Mouse (Mus musculus): Measurements from ENCODE around the gene Ankfy1. TPM values are rescaled to one million over a fixed set of nuclear protein-coding genes. Genes with fewer than 3 reads are reported as not detected.

Gene Ankfy1
- total and polyA plus RNA-seq, 2 experiments from 2014 or later: 7.6 to 31.0 TPM

DNA sequence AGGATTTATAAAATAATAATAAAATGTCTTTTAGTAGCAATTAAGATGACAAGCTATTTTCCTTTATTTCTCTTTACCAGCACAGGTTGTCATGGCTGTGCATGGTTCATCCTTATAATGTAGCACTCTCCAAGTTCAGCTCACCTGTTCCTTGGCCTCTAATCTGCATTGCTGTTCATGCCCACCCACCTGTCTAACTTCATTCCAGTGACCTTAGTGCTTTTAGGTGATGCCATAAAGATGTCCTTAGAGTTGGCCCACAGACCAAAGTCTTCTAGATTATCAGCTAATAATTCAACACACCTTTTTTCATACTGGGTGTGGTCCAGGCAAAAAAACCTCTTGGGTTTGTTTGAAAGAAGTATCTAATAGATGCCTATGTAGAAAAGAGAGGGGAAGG is 111.4 kb downstream of the Ankfy1 start:
- Histone ChIP-seq H3K4me3 (ENCODE audit: low read depth, low read length) (no peak overlapping the region), H3K36me3 (replicated peaks; ENCODE audit: control insufficient read depth, insufficient read depth, low read length) (no peaks in the 10 kb centered on the region), H3K9ac (replicated peaks; ENCODE audit: low read depth, low read length) (no peak overlapping the region), H3K9me3 (replicated peaks; ENCODE audit: control insufficient read depth, low read length) (no peaks in the 10 kb centered on the region), H3K4me1 (ENCODE audit: control insufficient read depth, insufficient read depth) (peaks cover 48% of the 10 kb centered on the region), H3K27ac (ENCODE audit: low read depth) (no peak overlapping the region), H3K27me3 (ENCODE audit: control insufficient read depth, insufficient read depth, low read length) (no peaks in the 10 kb centered on the region), H3K4me2 (ENCODE audit: low read depth, low read length) (no peak overlapping the region)
- ATAC-seq (ENCODE audit: insufficient read depth, low read depth): no peak
- no peak for TF ChIP-seq EP300 (IDR thresholded peaks at IDR 0.05; ENCODE audit: low read depth)
- no peak for TF ChIP-seq CTCF (IDR thresholded peaks at IDR 0.05; ENCODE audit: low read depth)
- DNase-seq (ENCODE audit: low spot score): no peak

DNA sequence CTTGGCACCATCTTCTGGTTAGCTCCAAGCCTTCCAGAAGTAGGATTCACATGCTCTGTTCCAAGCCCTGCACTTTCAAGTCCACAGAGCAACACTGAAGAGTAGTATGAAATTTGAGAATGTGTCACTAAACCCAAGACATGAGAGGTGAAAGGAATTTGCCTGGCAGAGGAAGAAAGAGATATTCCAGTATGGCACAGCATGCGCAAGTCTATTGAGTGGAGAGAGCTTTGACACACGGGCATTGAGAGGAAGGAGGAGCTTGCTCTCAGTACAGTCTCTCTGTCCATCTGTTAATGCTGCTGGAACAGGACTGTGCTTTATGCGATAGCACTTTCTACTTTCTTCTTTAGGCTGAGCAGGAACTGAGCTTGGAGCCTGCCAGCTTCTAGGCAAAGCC is 113.2 kb downstream of the Ankfy1 start:
- H3K4me2 ChIP-seq (ENCODE audit: low read depth, low read length): peak overlapping the region; percentile 13; the same call in 1 of the 2 replicates

DNA sequence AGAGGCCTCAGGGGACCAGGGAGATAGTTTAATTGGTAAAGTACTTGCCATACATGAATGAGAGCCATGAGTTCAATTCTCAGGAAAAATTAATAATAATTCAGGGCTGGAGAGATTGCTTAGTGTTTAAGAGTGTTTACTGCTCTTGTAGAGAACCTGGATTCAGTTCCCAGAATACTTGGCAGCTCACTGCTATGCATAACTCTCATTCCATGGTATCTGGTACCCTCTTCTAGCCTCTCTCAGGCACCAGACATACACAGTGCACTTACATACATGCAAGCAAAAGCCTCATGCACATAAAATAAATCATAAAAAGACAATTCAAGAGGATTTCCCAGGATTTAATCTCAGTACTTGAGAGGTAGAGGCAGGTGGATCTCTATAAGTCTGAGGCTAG is 114.8 kb downstream of the Ankfy1 start:
- Histone ChIP-seq H3K4me3 (ENCODE audit: low read depth, low read length) (no peak overlapping the region), H3K9ac (replicated peaks; ENCODE audit: low read depth, low read length) (no peak overlapping the region), H3K4me2 (ENCODE audit: low read depth, low read length) (peak overlapping the region; percentile 8; the same call in 1 of the 2 replicates), H3K9me3 (replicated peaks; ENCODE audit: control insufficient read depth, low read length) (no peaks in the 10 kb centered on the region), H3K36me3 (replicated peaks; ENCODE audit: control insufficient read depth, insufficient read depth, low read length) (no peaks in the 10 kb centered on the region), H3K27me3 (ENCODE audit: control insufficient read depth, insufficient read depth, low read length) (no peaks in the 10 kb centered on the region), H3K4me1 (ENCODE audit: control insufficient read depth, insufficient read depth) (peaks cover 46% of the 10 kb centered on the region), H3K27ac (ENCODE audit: low read depth) (peak overlapping the region; percentile 44)
- no peak for DNase-seq (ENCODE audit: low spot score)
- peak; percentile 63 for ATAC-seq (ENCODE audit: insufficient read depth, low read depth)
- no peak for TF ChIP-seq CTCF (IDR thresholded peaks at IDR 0.05; ENCODE audit: low read depth)
- TF ChIP-seq EP300 (IDR thresholded peaks at IDR 0.05; ENCODE audit: low read depth): no peak

More for the DNA sequence above, 113.2 kb downstream of the Ankfy1 start:
- no peaks in the 10 kb centered on the region for H3K27me3 ChIP-seq (ENCODE audit: control insufficient read depth, insufficient read depth, low read length)
- no peak overlapping the region for H3K4me3 ChIP-seq (ENCODE audit: low read depth, low read length)
- H3K27ac ChIP-seq (ENCODE audit: low read depth): peak overlapping the region; percentile 68
- peak; percentile 71 for ATAC-seq (ENCODE audit: insufficient read depth, low read depth)
- H3K36me3 ChIP-seq (replicated peaks; ENCODE audit: control insufficient read depth, insufficient read depth, low read length): no peaks in the 10 kb centered on the region
- no peaks in the 10 kb centered on the region for H3K9me3 ChIP-seq (replicated peaks; ENCODE audit: control insufficient read depth, low read length)
- no peak overlapping the region for H3K9ac ChIP-seq (replicated peaks; ENCODE audit: low read depth, low read length)
- DNase-seq (ENCODE audit: low spot score): peak; percentile 74
- peaks cover 46% of the 10 kb centered on the region for H3K4me1 ChIP-seq (ENCODE audit: control insufficient read depth, insufficient read depth)
- 37% methylated on average over 3 of the region's 3 CpGs for WGBS
- TF ChIP-seq EP300 (IDR thresholded peaks at IDR 0.05; ENCODE audit: low read depth): no peak
- TF ChIP-seq CTCF (IDR thresholded peaks at IDR 0.05; ENCODE audit: low read depth): no peak

DNA sequence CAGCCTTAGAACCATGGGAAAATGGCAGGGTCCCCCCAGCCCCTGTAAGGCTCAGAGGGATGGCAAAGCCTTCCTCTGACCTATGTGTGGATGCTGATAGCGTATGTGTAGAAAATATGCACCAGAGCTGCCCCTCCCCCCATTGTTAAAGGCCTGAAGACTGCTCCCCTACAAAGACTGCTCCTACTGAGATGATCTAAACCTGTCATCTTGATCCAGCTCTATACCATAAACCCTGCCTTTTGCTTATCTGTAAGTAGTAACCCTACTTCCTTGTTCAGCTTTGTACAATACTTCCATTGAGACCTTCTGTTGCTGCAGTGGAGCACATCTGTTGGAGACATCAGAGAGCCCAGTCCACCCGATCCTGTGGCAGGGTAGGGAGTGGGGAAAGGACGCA is 115.4 kb downstream of the Ankfy1 start:
- H3K4me3 ChIP-seq (ENCODE audit: low read depth, low read length): no peak overlapping the region
- no peaks in the 10 kb centered on the region for H3K9me3 ChIP-seq (replicated peaks; ENCODE audit: control insufficient read depth, low read length)
- H3K27ac ChIP-seq (ENCODE audit: low read depth): no peak overlapping the region
- no peaks in the 10 kb centered on the region for H3K27me3 ChIP-seq (ENCODE audit: control insufficient read depth, insufficient read depth, low read length)
- no peak for DNase-seq (ENCODE audit: low spot score)
- no peak overlapping the region for H3K9ac ChIP-seq (replicated peaks; ENCODE audit: low read depth, low read length)
- WGBS: 74% methylated on average over 3 of the region's 3 CpGs
- no peak overlapping the region for H3K4me2 ChIP-seq (ENCODE audit: low read depth, low read length)
- peaks cover 46% of the 10 kb centered on the region for H3K4me1 ChIP-seq (ENCODE audit: control insufficient read depth, insufficient read depth)
- H3K36me3 ChIP-seq (replicated peaks; ENCODE audit: control insufficient read depth, insufficient read depth, low read length): no peaks in the 10 kb centered on the region
- TF ChIP-seq EP300 (IDR thresholded peaks at IDR 0.05; ENCODE audit: low read depth) (no peak), CTCF (IDR thresholded peaks at IDR 0.05; ENCODE audit: low read depth) (no peak)
- ATAC-seq (ENCODE audit: insufficient read depth, low read depth): no peak

DNA sequence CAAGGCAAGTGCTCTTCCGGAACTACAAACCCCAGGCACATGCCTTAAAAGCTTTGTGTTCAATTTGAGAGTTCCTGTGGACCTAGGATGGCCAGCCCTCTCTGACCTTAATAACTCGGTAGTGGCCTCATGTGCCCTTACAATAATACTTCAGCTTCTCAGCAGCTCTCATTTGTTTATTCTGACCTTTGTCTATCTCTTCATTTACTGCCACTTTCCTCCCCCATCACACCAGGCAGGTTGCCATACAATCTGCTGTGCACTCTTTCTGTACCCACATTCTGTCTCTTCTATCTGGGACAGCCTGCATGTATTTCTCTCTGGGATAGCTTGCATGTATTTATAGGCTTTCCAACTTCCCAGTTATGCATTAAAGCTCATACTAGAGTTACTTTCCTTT is 116.8 kb downstream of the Ankfy1 start:
- no peak overlapping the region for H3K9ac ChIP-seq (replicated peaks; ENCODE audit: low read depth, low read length)
- H3K27me3 ChIP-seq (ENCODE audit: control insufficient read depth, insufficient read depth, low read length): no peaks in the 10 kb centered on the region
- H3K4me2 ChIP-seq (ENCODE audit: low read depth, low read length): no peak overlapping the region
- 49% methylated on average over 2 of the region's 2 CpGs for WGBS
- H3K27ac ChIP-seq (ENCODE audit: low read depth): peak overlapping the region; percentile 22; the same call in 1 of the 2 replicates
- no peaks in the 10 kb centered on the region for H3K9me3 ChIP-seq (replicated peaks; ENCODE audit: control insufficient read depth, low read length)
- no peak for TF ChIP-seq CTCF (IDR thresholded peaks at IDR 0.05; ENCODE audit: low read depth)
- DNase-seq (ENCODE audit: low spot score) (no peak), ATAC-seq (ENCODE audit: insufficient read depth, low read depth) (no peak)
- no peaks in the 10 kb centered on the region for H3K36me3 ChIP-seq (replicated peaks; ENCODE audit: control insufficient read depth, insufficient read depth, low read length)
- H3K4me1 ChIP-seq (ENCODE audit: control insufficient read depth, insufficient read depth): peaks cover 46% of the 10 kb centered on the region
- no peak overlapping the region for H3K4me3 ChIP-seq (ENCODE audit: low read depth, low read length)

DNA sequence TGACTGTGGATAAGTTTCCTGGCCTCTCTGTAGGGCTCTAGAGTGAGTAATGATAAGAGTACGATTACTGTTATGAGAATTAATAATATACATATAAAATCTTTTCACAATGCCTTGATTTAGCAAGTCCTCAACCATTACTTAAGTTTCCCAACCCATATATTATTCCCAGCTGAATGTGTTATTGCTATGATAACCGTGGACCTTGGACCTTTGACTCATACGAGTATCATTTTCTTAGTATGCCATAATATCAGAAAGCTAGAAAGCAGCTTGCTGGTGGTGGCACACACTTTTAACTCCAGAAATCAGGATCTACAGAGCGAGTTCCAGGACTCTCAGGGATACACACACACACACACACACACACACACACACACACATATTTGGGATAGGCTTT is 118.2 kb downstream of the Ankfy1 start:
- Histone ChIP-seq H3K27me3 (ENCODE audit: control insufficient read depth, insufficient read depth, low read length) (no peaks in the 10 kb centered on the region), H3K9me3 (replicated peaks; ENCODE audit: control insufficient read depth, low read length) (no peaks in the 10 kb centered on the region), H3K36me3 (replicated peaks; ENCODE audit: control insufficient read depth, insufficient read depth, low read length) (no peaks in the 10 kb centered on the region), H3K9ac (replicated peaks; ENCODE audit: low read depth, low read length) (no peak overlapping the region), H3K4me1 (ENCODE audit: control insufficient read depth, insufficient read depth) (peaks cover 37% of the 10 kb centered on the region), H3K27ac (ENCODE audit: low read depth) (no peak overlapping the region), H3K4me3 (ENCODE audit: low read depth, low read length) (no peak overlapping the region), H3K4me2 (ENCODE audit: low read depth, low read length) (no peak overlapping the region)
- TF ChIP-seq CTCF (IDR thresholded peaks at IDR 0.05; ENCODE audit: low read depth) (no peak), EP300 (IDR thresholded peaks at IDR 0.05; ENCODE audit: low read depth) (no peak)
- ATAC-seq (ENCODE audit: insufficient read depth, low read depth) (no peak), DNase-seq (ENCODE audit: low spot score) (no peak)
- WGBS: 66% methylated on average over 4 of the region's 4 CpGs
